Mouse (Mus musculus): ENCODE measurements at regions not wholly inside any gene's neighbourhood (a gene's known extent, or its start where the extent isn't known, plus 50 kb on each side); places are given as distances from the start of the nearest gene placed in this dataset.

GRCm38 (mm10) chr14:76868831-76869230 lies 167.7 kb upstream of the Ccdc122 start:
- DNase-seq (ENCODE audit: low read depth, low spot score): no peak

DNA sequence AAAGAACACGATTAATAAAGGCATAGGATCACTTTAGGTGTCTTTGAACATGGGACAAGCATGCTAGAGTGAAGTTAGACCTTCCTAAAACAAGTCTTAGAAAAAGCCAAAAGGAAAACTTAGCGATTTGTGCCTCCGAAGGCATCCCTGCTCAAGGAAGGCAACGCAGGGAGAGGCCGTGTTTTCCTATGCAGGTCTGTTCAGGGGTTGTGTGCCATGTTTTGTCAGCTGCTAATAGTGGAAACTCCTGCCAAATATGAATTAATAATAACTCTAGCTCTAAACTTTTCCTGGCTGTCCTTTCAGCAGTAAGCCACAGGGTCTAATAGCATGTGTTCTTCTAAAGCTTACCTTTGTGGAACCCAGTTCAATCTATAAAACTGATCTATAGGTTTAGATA lies 168.4 kb upstream of the Ccdc122 start:
- DNase-seq (ENCODE audit: low read depth, low spot score): no peak

GRCm38 (mm10) chr14:76864664-76865063 lies 171.9 kb upstream of the Ccdc122 start:
- no peak for DNase-seq (ENCODE audit: low read depth, low spot score)

DNA sequence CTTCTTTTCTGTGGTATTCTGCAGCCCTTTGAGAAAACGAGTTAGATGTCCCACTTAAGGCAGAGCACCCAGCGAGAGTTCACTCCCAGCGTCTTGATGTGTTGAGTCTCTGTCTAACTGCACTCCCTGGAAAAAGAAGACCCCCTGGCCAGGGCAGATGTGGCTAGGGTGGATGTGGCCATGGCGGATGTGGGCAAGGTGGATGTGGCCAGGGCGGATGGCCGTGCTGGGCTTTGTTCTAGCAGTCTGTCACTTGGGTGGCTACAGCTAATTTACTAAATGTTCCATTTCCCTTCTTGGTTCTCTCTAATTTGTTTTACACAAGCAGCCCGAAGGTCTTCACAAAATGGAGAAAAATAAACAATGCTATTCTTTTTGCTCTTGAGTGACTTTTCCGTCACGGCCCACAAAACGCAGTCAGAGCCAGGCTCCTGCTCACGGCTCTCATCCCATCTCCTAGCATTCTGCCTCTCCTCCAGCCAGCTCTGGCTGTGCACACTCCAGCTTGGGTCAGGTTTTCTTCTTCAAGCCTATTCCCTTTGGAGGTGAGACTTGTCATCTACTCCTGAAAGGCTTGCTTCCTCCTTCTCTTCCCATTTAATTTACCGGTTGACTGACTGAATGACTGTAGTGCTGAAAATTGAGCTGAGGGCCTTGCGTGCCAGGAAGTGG lies 173.4 kb upstream of the Ccdc122 start:
- DNase-seq (ENCODE audit: low read depth, low spot score): no peak

- no peak for DNase-seq (ENCODE audit: low read depth, low spot score)
These were observed 178.2 kb upstream of the Ccdc122 start for GRCm38 (mm10) chr14:76858396-76858795.

GRCm38 (mm10) chr14:76857196-76857773 lies 179.3 kb upstream of the Ccdc122 start:
- DNase-seq (ENCODE audit: low read depth, low spot score): no peak

DNA sequence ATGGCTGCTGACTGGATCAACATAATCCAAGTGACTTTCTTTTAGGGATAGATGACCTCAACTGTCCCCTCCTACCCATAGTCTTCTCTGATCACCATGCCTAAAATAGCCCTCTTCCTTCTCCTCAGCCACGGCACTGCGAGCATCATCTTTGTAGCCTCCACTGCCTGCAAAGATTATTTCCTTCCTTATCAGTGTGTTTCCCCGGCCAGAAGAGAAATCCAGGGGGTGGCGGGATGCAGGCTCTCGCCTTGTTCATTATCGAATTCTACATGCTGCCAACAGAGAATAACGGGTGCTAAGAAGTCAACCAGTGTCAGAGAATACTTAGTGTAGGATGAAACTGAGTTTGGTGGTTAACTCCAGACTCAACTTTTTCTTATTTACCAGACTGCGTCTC lies 180.0 kb upstream of the Ccdc122 start:
- DNase-seq (ENCODE audit: low read depth, low spot score): no peak

- DNase-seq (ENCODE audit: low read depth, low spot score): no peak
These were observed 181.6 kb upstream of the Ccdc122 start for GRCm38 (mm10) chr14:76854965-76855364.

DNA sequence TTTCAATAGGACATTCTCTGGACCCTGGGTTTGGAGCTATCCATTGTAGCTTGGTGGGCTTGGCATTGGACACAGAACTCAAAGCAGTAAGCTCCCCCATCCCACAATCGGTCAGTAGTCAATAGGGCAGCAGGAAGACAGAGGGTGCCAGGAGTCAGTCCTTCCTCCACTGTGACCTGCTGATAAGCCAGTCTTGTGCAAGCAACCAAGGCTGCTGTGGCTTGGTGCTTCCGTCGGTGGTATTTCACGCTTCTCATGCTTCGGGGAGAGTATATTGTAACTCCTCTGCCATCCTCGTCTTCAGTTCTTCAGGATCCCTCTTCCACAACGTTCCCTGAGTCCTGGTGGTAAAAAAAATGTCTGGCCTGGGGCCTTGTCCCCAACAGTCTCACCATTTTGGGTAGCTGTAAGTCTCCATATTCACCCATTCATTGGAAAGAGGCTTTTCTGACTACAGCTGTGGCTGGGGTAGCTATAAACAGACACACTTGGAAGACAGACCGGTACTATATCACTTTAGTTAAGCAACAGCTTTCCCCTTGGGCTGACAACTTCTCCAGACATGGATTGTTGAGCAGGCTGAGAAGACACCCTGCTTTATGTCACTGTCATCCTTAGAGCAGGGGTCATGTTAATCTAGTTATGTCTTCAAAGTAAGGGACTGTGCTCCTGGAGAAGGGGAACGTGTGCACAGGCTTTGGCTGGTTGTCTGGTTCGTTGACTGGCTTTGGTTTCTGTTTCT lies 184.9 kb upstream of the Ccdc122 start:
- no peak for DNase-seq (ENCODE audit: low read depth, low spot score)

- DNase-seq (ENCODE audit: low read depth, low spot score): no peak
These were observed 185.9 kb upstream of the Ccdc122 start for GRCm38 (mm10) chr14:76850641-76851040.

GRCm38 (mm10) chr14:76850051-76850450 lies 186.5 kb upstream of the Ccdc122 start:
- DNase-seq (ENCODE audit: low read depth, low spot score): no peak

DNA sequence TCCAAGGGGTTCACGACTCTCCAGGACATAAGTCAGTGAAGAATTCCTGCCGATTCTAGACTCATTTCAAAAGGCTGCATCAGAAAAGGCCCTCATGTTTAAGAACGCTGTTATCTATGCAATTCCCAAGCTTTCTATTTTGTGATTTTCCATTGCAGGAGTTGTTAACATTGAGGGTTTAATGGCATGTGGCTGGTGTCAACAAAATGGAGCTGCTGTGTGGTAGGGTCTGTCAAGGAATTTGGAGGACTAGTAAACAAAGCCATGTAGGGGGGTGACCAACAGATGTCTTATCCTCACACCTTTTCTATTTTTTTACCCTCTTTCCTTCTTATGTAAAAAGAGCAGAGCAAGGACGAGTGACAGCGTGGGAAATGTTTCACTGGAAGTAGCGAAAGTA lies 186.9 kb upstream of the Ccdc122 start:
- no peak for DNase-seq (ENCODE audit: low read depth, low spot score)

GRCm38 (mm10) chr14:76849071-76849470 lies 187.5 kb upstream of the Ccdc122 start:
- no peak for DNase-seq (ENCODE audit: low read depth, low spot score)

GRCm38 (mm10) chr14:76845706-76846105 lies 190.9 kb upstream of the Ccdc122 start:
- no peak for DNase-seq (ENCODE audit: low read depth, low spot score)

GRCm38 (mm10) chr14:76844717-76845116 lies 191.9 kb upstream of the Ccdc122 start:
- no peak for DNase-seq (ENCODE audit: low read depth, low spot score)

DNA sequence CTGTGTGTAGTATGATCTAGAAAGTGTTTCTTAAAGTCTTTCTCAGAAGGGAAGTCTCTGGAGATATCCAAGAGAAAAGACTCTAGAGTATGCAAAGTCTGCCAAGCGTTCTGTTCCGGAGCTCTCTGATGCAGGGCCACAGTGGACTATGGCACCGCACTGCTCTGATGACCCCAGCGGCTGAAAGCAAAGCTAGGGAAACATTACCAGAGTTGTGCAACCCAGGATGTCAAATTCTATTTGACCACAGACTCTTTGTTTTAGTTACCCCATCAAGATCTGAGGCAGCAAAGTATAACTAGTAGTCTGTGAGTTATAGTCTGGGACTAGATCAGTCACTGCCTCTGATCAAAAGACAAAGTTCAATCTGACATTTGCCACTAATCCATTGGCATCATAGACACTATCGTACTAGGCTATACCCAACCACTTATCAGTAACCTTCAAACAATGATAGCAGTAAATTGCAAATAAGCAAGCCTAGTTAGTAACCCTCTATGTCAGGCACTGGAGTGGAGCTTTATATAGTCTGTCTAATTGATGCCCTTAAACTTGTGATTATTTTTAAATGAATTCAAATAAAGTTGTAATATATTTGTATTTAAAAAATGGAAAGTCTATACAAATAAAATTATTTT lies 198.9 kb upstream of the Ccdc122 start:
- no peak for DNase-seq (ENCODE audit: low read depth, low spot score)

- no peak for DNase-seq (ENCODE audit: low read depth, low spot score)
These were observed 199.6 kb upstream of the Ccdc122 start for GRCm38 (mm10) chr14:76836926-76837516.

- no peak for DNase-seq (ENCODE audit: low read depth, low spot score)
These were observed 200.3 kb upstream of the Ccdc122 start for GRCm38 (mm10) chr14:76836271-76836670.

- DNase-seq (ENCODE audit: low read depth, low spot score): no peak
These were observed 202.5 kb upstream of the Ccdc122 start for GRCm38 (mm10) chr14:76834084-76834483.

DNA sequence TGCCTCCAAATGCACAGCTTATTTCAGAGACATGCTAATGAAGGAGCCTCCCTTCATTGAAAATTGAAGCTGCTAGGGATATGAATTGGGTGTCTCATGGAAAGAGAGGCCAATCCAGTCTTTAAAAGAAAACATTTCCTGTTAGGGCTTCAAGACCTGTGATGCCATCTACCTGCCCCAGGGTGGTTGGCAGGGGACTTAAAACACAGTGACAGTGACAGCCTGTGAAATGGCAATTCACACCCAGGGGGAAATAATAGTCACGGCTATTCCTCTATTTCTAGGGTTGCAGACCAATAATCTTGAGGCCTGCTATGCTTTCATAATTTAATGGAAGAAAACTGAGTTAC lies 207.4 kb upstream of the Ccdc122 start:
- DNase-seq (ENCODE audit: low read depth, low spot score): no peak

DNA sequence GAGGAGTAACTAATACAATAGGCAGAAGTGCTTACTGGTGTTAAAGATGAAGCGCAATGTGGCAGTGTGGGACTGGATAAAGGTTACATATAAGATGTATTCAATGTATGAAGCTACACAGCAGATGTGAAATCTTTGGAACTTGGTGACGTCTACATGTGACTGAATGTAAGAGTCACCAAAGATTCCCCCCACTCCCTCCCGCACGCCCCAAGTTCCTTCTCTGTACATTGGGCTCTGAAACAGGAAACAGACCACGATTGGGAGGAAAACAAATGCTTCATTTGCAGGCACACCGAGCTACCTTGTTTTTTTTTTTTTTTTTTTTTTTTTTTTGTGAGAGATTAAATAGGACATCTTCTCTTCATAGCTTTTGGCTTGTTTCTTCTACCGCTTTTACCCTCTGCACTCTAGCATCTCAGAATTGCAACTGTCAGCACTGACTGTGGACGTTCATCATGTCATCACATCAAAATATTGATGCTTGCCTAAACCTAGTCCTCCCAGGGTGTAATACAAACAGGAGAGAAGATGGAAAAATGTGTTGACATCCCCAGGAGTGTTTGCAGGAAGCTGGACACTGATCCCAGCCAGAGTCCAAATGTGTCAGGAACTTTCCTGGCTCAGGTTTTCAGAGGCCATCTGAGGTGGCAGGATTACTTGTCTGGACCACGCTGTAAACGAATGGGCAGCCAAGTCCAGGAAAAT lies 208.0 kb upstream of the Ccdc122 start:
- DNase-seq (ENCODE audit: low read depth, low spot score): no peak

GRCm38 (mm10) chr14:76824066-76824465 lies 212.5 kb upstream of the Ccdc122 start:
- DNase-seq (ENCODE audit: low read depth, low spot score): no peak
